Mouse (Mus musculus) regulatory T cell (primary cell): Measurements from ENCODE around the gene Gm20498.
"Not testable (repeated sequence)": the region's sequence is repeated elsewhere in the genome, so short reads cannot be mapped to it uniquely, and the experiment has no call there.

Experiments
- in situ Hi-C: fragments of 300-600 bp; cut with MboI, MseI; formaldehyde crosslinking; loops from one replicate; pipeline ENCODE4 v1.15.1; 2025; ENCODE audit warnings: high pct_unique_total_duplicates

Gm20498 gene

GRCm38 (mm10) chr12:81532316-81533028 is at the start of gene Gm20498, which contains the start of gene Synj2bp:
TSS of gene Gm20498 (minus strand) at chr12:81532905.
TSS of gene Synj2bp (minus strand) at chr12:81532911.
- in situ Hi-C loops: loop anchor here (5.0 kb wide), 1 partner anchor 45 kb away; the partner anchor contains the start of gene Cox16

GRCm38 (mm10) chr12:81568374-81568773 is 35.7 kb upstream of the Gm20498 start, which contains the start of gene Adam21:
TSS of gene Adam21 (minus strand) at chr12:81568474.
- in situ Hi-C loops: no loop called here

- in situ Hi-C loops: no loop called here
Measured at GRCm38 (mm10) chr12:81567931-81568330, 35.2 kb upstream of the Gm20498 start.

DNA sequence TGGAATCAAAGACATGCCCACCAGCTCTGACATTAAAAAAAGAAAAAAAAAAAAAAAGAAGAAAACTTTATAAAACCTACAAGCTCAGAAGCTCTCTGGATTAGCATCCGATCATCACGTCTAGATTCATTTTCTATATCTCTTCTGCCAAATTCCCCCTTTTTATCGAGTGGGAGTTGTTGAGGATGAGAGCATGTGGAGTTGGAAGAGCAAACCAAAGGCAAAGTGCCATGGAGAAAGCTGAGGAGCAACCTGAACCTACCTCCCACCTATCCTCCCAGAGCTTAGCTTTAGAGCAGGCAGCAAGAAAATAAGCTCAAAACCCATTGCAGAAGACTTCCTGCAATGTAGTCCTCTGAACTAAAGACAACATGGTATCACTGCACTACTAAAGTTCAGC is 31.5 kb upstream of the Gm20498 start:
- in situ Hi-C loops: no loop called here

GRCm38 (mm10) chr12:81549286-81549685 is 16.6 kb upstream of the Gm20498 start:
- in situ Hi-C loops: no loop called here

- in situ Hi-C loops: no loop called here
Measured at GRCm38 (mm10) chr12:81547163-81547562, 14.5 kb upstream of the Gm20498 start.

GRCm38 (mm10) chr12:81533029-81533419 is 319 bp upstream of the Gm20498 start:
- in situ Hi-C loops: loop anchor here (5.0 kb wide), 1 partner anchor 46 kb away; the partner anchor contains the start of gene Cox16

DNA sequence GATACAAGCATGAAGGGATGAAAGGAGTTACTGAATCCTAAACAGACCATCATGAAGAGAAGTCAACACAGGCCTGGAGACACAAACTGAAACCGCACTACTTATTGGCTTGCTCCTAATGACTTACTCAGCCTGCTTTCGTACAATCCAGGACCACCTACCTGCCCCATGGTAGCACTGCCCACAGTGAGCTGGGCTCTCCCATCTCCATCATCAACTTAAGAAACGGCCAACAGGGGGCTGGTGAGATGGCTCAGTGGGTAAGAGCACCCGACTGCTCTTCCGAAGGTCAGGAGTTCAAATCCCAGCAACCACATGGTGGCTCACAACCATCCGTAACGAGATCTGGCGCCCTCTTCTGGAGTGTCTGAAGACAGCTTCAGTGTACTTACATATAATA is 2.1 kb downstream of the Gm20498 start:
- in situ Hi-C loops: loop anchor here (5.0 kb wide), 1 partner anchor 43 kb away; the partner anchor contains the start of gene Cox16

- in situ Hi-C loops: not testable (repeated sequence)
Measured at GRCm38 (mm10) chr12:81496906-81497305, 35.8 kb downstream of the Gm20498 start.

- in situ Hi-C loops: no loop called here
Measured at GRCm38 (mm10) chr12:81490491-81490890, 42.2 kb downstream of the Gm20498 start.

GRCm38 (mm10) chr12:81485311-81485710 is 47.4 kb downstream of the Gm20498 start:
- in situ Hi-C loops: loop anchor here (5.0 to 10.0 kb wide), 2 partner anchors 47 to 989 kb away; partner anchors contain the start of genes Gm20498 and Synj2bp

GRCm38 (mm10) chr12:81484727-81485191 is 47.9 kb downstream of the Gm20498 start, which contains the start of gene Cox16:
TSS of gene Cox16 (minus strand) at chr12:81485127.
- in situ Hi-C loops: loop anchor here (5.0 to 10.0 kb wide), 2 partner anchors 48 to 990 kb away; partner anchors contain the start of genes Gm20498 and Synj2bp

DNA sequence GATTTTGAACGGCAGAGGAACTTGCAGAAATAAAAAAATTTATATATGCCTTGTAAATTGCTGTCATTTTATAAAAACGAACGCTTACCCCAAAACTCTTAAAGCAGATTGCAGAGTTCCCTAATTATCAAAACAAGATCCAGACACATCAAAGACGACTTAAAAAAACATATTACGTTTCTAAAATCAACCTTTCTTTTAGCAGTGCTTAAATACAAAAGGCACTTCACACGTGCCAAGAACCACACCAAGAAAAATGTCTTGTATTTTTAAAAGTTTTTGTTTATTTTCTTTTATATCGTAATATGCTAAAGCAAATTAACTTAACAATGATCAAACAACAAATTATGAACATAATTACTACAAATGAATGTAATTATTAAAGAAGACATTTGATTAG is 48.5 kb downstream of the Gm20498 start:
- in situ Hi-C loops: loop anchor here (10.0 kb wide), 1 partner anchor 991 kb away; no protein-coding TSS in a partner anchor

DNA sequence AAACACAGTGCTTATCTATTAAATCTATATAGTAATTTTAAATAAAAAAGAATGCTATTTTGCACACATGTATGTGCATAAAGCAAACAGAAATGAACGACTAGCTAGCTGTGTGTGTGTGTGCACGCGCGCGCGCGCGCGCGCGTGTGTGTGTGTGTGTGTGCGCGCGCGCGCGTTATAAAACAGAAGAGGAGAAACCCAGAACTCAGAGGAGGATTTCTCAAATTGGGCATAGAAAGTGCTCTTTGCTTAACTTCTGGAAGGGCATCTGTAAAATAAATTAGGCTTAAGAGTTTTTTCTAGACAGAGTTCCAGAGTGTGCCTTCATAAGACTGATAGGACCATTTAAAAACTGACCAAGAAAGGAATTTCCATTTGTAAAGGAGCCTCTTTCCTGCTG is 49.0 kb downstream of the Gm20498 start:
- in situ Hi-C loops: loop anchor here (10.0 kb wide), 1 partner anchor 991 kb away; no protein-coding TSS in a partner anchor

DNA sequence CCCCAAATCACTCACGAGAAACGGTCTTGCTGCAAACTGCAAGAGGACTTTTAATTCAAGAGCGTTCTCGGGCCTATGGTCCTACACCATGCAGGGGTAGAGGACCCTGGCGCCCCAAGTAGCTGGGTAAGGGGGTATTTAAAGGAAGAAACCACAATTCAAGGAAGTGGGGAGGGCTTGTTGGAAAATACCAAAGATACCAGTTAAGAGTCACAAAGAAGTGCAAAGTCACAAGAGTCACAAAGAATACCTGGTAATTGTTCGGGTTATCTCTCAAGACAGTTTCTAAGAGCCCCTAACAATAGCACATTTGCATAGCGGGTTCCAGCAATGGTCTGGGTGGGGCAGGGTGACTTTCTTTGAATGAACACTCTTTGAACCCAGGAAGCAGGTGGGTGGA is 73.7 kb downstream of the Gm20498 start:
- in situ Hi-C loops: not testable (repeated sequence)

- in situ Hi-C loops: not testable (repeated sequence)
Measured at GRCm38 (mm10) chr12:81438985-81439384, 93.7 kb downstream of the Gm20498 start.

- in situ Hi-C loops: not testable (repeated sequence)
Measured at GRCm38 (mm10) chr12:81434778-81435177, 97.9 kb downstream of the Gm20498 start.

DNA sequence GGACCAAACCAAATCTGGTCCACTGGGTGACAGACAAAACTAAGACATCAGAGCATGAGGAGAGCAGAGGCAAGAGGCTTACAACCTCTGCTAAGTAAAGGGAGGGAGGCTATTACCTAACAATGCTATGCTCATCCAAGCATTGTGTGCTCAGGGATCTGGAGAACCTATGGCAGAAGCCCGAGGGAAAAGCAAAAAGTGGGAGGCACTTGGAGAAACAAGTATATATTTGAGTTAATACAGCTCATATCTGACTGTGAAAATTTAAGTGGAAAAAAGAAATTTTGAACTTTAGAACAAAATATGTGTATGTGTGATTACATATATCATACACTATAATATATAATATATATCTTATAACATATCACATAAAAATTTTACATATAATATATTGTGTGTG is 110.9 kb downstream of the Gm20498 start, which contains the start of gene Adam4:
TSS of gene Adam4 (minus strand) at position 101 of the 400 bp plus-strand sequence.
- in situ Hi-C loops: no loop called here

GRCm38 (mm10) chr12:81413211-81413610 is 119.5 kb downstream of the Gm20498 start:
- in situ Hi-C loops: no loop called here

GRCm38 (mm10) chr12:81408966-81409365 is 123.7 kb downstream of the Gm20498 start:
- in situ Hi-C loops: no loop called here

DNA sequence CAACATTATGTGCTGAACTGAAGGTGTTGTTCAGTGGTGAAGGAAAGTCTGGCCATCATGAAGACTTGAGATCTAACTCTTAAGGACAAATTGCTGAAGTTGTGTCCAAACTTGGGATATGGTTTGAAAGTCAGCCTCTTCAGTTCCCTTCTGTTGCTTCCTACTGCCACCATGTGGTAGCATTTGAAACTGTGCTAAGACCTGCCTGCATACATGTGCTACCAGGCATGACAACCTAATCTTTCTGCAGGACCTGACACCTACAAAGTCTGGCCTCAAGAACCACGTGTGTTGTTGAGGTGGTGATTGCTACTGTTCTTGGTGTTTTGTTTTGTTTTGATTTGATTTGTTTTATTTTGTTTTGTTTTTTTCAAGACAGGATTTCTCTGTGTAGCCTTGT is 130.5 kb downstream of the Gm20498 start:
- in situ Hi-C loops: loop anchor here (5.0 kb wide), 1 partner anchor 425 kb away; no protein-coding TSS in a partner anchor

DNA sequence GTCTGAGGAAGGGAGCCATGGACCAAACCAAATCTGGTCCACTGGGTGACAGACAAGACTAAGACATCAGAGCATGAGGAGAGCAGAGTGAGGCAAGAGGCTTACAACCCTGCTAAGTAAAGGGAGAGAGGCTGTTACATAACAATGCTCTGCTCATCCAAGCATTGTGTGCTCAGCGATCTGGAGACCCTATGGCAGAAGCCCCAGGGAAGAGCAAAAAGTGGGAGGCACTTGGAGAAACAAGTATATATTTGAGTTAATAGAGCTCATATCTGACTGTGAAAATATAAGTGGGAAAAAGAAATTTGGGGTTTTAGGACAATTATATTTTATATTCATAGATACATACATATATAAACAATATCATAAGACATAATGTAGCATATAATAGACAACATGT is 153.3 kb downstream of the Gm20498 start, which contains the start of gene Gm4787:
TSS of gene Gm4787 (minus strand) at position 101 of the 400 bp plus-strand sequence.
- in situ Hi-C loops: not testable (repeated sequence)
